Mouse (Mus musculus): ENCODE results near the gene Lmx1b.

DNA sequence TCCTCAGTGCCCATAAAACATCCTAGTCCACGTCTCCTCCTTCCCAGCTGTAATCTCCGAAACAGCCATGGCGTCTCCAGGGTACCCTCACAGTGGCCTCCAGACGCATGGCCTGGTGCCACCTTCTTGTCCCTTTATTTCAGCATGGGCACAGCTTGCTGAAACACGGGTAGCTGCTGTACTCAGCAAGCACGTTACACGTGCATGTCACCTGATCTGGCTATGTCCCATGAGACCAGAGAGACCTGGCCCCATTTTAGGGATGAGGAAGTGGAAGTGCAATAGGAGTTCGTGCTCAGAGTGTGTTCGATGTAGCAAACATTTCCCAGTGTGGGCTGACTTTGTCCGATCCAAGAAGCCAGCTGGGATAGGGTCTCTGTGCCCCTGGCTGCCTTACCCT lies 70.6 kb downstream of the Lmx1b start:
- TF ChIP-seq EP300 (IDR thresholded peaks at IDR 0.05; ENCODE audit: low read depth) (no peak), CTCF (IDR thresholded peaks at IDR 0.05; ENCODE audit: low read depth) (no peak)
